Mouse (Mus musculus): ENCODE measurements around the gene Atp8a1. TPM values are rescaled to one million over a fixed set of nuclear protein-coding genes. Genes with fewer than 3 reads are reported as not detected.
A peak's percentile ranks its signal among the peaks of the same experiment; 100 is the strongest.

The Atp8a1 gene
- total RNA-seq, 2 experiments from 2014 or later: 15.8 to 25.7 TPM

DNA sequence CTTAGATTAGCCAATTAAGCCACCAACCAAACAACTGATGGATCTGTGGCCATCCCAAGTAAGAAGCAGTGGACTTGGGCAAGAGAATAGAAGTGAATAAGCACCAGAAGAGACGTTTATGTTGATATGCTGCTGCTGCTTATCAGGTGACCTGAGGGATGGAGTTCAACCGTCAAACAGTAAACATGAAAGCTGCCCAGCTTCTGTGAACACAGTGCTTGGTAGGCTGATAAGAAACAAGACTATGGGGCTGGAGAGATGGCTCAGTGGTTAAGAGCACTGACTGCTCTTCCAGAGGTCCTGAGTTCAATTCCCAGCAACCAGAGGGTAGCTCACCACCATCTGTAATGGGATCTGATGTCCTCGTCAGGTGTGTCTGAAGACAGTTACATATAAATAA, 168.4 kb downstream of the Atp8a1 start:
- no peak for DNase-seq

DNA sequence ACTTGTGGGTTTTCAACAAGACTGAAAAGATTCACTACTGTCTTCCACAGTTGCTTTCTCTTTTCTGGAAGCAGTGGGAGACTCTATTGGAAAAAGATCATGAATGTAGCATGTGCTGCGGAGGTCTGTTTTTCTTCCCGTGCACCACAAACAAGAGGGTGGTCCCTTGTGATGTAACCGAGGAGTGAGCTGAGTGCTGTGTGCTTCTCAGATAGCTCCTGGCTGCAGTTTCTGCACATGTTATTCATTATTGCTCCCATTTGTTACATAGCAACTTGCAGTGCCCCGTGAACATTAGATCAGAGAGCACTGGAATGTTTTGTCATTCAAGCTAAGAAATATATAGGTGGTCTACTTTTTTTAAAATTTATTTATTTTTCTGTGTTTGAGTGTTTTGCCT, 174.2 kb downstream of the Atp8a1 start:
- no peak for DNase-seq

GRCm38 (mm10) chr5:67670158-67670557, 177.1 kb downstream of the Atp8a1 start:
- no peak for DNase-seq

- DNase-seq: peak; percentile 38 to 43
Observed at GRCm38 (mm10) chr5:67669436-67669896, 177.8 kb downstream of the Atp8a1 start.

- no peak for DNase-seq
Observed at GRCm38 (mm10) chr5:67662715-67663114, 184.5 kb downstream of the Atp8a1 start.

GRCm38 (mm10) chr5:67659864-67660263, 187.4 kb downstream of the Atp8a1 start:
- no peak for DNase-seq

GRCm38 (mm10) chr5:67656821-67657259, 190.4 kb downstream of the Atp8a1 start:
- no peak for DNase-seq

- no peak for DNase-seq
Observed at GRCm38 (mm10) chr5:67655696-67656519, 191.3 kb downstream of the Atp8a1 start.

DNA sequence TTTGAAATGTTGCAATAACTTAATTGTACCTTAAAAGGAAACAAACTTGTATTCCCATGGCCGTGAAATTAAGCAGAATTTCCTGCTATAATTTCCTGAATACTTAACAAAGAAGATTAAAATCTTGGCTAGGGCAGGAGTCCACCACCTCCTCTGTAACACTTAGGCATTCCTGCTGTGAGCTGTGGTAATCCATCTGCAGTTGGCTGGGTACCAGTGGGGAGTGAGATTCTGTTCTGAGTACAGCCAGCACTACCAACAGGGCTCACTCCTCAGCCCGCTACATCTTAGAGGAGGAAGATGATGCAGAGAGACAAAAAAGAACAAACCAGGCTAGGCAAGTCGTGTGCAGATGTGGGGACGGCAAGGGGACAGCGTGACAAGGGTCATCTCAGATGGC, 192.7 kb downstream of the Atp8a1 start:
- DNase-seq: no peak

DNA sequence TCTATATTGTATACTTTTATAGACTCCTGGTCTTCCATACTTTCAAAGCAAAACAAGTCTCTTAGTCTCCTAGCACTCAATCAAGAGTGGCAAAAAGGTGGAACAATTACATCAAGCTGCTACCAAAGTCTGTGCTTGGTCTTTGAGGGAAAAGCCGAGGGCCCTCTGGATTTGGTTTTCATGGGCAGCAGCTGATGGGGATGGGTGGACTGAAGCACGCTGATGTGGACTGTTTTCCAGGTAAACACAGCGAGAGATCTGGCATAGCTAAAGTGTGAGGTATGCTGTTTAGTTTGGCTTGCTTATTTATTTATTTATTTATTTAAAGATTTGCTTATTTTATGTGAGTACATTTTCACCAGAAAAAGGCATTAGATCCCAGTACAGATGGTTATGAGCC, 193.7 kb downstream of the Atp8a1 start:
- no peak for DNase-seq

GRCm38 (mm10) chr5:67652468-67652867, 194.8 kb downstream of the Atp8a1 start:
- DNase-seq: no peak

- no peak for DNase-seq
Observed at GRCm38 (mm10) chr5:67650021-67650420, 197.2 kb downstream of the Atp8a1 start.

DNA sequence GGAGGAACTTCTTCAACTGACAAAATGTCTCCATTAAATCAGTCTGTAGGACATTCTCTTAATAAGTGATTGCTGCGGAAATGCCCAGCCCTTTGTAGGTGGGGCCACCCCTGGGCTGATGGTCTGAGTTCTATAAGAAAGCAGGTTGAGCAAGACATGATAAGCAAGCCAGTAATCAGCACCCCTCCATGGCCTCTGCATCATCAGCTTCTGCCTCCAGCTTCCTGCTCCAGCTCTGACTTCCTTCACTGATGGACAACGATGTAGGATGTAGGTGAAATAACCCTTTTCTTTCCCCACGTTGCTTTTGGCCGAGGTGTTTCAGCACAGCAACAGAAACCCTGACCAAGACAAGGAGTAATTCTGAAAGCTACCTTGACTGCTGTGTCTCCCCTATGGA, 198.1 kb downstream of the Atp8a1 start:
- DNase-seq: no peak

- peak; percentile 18 to 24 for DNase-seq
Observed at GRCm38 (mm10) chr5:67647568-67647967, 199.7 kb downstream of the Atp8a1 start.

DNA sequence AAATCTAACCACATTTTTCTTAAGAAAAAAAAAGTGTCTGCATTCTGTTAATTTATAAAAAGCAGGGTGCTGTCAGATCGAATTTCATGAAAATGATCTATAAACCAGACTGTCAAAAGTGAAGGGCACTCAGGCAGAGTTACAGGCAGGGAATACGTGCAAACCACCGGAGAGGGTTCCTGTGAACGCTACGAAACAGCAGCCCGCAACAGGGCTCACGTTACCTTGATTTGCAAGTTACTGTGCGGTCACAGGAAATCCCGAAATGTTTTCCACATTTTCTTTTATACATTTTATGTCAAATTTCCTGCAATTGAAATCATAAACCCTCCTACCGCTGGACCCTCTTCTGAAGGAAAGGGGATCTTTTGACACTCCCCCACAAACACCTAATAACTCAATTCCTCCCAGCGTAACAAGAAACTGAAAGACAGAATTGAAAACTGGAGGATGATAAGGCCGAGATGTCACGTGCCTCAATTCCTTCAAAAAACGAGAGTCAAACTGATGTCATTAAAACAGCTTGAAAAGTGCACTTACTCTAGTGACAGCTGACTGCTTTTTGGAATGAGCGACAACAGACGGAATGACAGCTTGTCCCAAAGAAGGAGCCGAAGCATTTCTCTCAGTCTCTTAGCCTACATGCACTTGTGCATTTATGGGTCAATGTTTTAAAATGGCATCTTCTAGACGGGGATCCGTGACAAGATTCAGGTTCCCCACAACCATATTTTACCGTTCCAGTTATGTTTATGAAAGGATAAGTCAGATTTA, 200.3 kb downstream of the Atp8a1 start:
- DNase-seq: no peak

GRCm38 (mm10) chr5:67643537-67644255, 203.5 kb downstream of the Atp8a1 start:
- DNase-seq: no peak

GRCm38 (mm10) chr5:67641406-67642120, 205.7 kb downstream of the Atp8a1 start:
- no peak for DNase-seq

GRCm38 (mm10) chr5:67640596-67641312, 206.5 kb downstream of the Atp8a1 start:
- no peak for DNase-seq

DNA sequence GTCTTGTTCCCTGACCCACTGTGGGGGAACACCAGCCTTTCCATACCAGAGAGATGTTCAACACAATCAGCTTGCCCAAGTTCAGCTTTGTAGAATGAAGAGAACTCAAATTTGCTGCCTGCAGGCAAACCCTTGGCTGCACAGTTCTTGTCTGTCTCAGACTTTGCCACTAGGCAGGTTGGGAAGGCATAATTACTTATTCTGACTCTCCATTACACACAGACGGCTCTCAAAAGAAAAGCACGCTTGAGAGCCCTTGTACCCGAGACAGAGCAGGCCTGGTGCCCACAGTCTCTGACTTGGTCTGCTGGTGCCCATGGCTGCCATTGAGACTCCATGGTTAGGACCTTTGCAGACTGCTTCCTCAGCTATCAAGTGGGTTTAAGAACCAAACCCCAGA, 212.9 kb downstream of the Atp8a1 start:
- DNase-seq: no peak

GRCm38 (mm10) chr5:67633831-67634268, 213.4 kb downstream of the Atp8a1 start:
- DNase-seq: no peak

DNA sequence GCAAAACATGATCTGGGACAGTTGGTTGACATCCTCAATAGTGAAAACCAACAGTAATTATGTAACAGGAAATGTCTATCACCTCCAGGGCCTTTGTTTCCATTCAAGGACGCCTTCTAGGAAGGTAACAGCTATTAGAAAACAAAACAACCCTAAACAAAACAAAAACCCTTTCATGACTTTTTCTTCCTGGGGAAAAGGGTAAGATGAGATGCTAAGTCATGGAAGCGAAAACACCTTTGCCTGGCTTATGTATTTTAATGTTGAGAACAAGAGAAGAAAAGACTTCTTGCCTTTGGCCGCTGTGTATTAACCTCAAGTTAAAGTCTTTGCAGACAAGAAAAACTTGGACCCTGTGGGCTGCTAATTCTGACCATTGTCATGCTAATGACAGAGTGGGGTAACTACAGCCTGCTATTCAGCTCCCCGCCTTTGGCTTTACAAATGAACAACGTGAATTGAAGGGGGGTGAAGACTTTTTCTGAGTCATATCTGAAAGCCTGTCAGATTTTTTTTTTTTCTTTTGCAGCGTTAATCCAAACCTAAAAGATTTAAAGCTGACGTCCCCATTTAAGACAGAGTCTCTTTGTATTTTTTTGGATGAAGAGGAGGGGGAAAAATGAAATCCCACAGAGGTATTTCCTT, 214.0 kb downstream of the Atp8a1 start:
- DNase-seq: no peak

All from adrenal gland, postnatal 36 days (tissue).